Mouse (Mus musculus) mesoderm, embryonic 11.5 days (tissue): ENCODE measurements at regions not wholly inside any gene's neighbourhood (a gene's known extent, or its start where the extent isn't known, plus 50 kb on each side); places are given as distances from the start of the nearest gene placed in this dataset.

Experiments used
- DNase-seq: peaks from one replicate; pipeline ENCODE4 v3.0.0-alpha.2; 2012; ENCODE audit warnings: low read depth, low spot score

DNA sequence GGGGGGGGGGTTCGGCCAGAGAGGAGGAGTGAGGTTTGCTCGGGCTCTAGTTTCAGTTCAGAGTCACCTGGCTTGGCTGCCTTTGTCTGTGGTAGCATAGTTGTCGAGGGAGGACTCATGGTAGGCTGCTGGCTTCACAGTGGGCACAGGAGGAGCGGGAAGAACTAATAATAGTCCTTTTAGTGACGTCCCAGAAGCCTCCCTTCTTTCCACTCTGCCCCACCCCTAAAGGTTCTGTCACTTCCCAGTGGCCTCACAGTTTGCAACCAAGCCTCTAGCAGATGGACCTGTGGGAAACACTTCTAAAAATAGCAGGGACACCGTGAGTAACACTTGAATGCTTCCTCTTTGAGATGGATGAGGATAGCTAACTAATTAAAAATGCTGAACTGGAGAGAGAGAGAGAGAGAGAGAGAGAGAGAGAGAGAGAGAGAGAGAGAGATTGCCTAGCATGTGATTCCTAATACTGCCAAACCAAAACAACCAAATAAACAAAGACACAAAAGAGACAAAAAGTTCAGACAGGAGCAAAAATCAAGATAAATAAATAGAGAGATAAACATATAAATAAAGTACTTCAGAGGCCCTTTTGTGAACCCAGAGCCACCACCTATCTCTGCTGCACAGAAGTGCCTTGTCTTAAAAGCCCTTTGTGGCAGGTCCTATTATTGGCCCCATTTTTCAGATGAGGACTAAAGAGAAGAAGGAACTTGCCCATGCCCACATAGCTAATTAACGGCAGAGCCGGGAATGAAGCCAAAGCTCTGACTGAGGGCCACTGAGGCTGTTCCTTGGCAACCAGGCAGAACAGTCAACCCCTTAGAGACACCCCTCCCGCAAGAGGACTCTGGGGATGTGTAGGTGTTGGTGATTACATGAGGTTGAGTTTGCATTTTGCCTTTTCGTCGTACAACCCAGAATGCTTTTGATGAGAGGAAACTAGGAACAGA lies 54.0 kb upstream of the Serp2 start:
- no peak for DNase-seq
